In the genomic region with DNA sequence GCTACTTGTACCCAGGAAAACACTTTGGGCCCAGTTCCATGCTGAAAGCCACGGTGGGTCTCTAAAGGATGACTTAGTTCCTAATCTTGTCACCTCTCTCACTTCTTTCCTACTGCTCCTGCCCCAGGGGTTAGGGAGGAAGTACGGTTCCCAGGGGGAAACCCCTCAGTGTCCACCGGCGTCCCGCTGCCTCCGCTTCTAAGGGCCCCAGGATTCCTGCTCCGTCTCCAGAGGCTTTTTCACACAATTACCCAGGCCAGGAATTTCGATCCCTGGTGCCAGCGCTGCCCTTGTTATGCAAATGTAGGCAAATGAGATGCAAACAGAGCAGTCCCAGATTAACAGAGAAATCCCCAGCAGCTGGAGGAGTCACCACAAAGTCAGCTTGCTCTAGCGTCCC, we compare ENCODE assay signal across 15 mouse cellular contexts. TPM values are rescaled to one million over a fixed set of nuclear protein-coding genes. Genes with fewer than 3 reads are reported as not detected.
DNase-seq lines count a peak whose midpoint lies in the region; ATAC-seq and TF ChIP-seq lines count a peak whose summit lies in the region.
"Had no signal": no experiment of that assay in that cellular context is flagged by ENCODE, and none has a peak within 500 bp of the region (broad histone marks: within the 10 kb centered on the region; RNA-seq: fewer than 3 reads in every experiment).

No protein-coding gene starts in this region.

- 1% methylated on average over 10 of the region's 10 CpGs for WGBS in forebrain, embryonic 13.5 days
- 26% methylated on average over 10 of the region's 10 CpGs for WGBS in olfactory bulb, adult 2 months

- TF ChIP-seq POLR2A in olfactory bulb, adult 2 months (IDR thresholded peaks at IDR 0.05; ENCODE audit: insufficient read depth, low read depth, low read length): no peak

- peak overlapping the region; percentile 30; the same call in 1 of the 2 replicates for H3K9ac ChIP-seq in forebrain, embryonic 13.5 days
- H3K9ac ChIP-seq: liver, embryonic 12.5 days had no signal

- H3K27me3 ChIP-seq in forebrain, embryonic 13.5 days: peaks cover 3% of the 10 kb centered on the region

- peaks cover 59% of the 10 kb centered on the region for H3K4me1 ChIP-seq in forebrain, embryonic 13.5 days
- H3K4me1 ChIP-seq in olfactory bulb, adult 2 months (ENCODE audit: control insufficient read depth, insufficient read depth, low read length): peaks cover 46% of the 10 kb centered on the region
- H3K4me1 ChIP-seq: liver, embryonic 12.5 days had no signal

- H3K4me3 ChIP-seq in forebrain, embryonic 13.5 days: no peak overlapping the region
- H3K4me3 ChIP-seq in olfactory bulb, adult 2 months (ENCODE audit: insufficient read depth, low read depth, low read length): no peak overlapping the region
- H3K4me3 ChIP-seq: erythroblast, embryonic 14.5 days; heart, adult 2 months; liver, embryonic 12.5 days had no signal

- H3K4me2 ChIP-seq in forebrain, embryonic 13.5 days: peak overlapping the region; percentile 42
- H3K4me2 ChIP-seq: liver, embryonic 12.5 days had no signal

- peak; percentile 75 to 80 for DNase-seq in right cerebral cortex, postnatal 10 days (ENCODE audit: low spot score in 2 of 2)
- DNase-seq in right cerebral cortex, postnatal 25 days: no peak
- peak; percentile 53 for DNase-seq in mesoderm, embryonic 11.5 days (ENCODE audit: low read depth, low spot score)
- no peak for DNase-seq in kidney, adult 8-10 months
- no peak for DNase-seq in lung, postnatal 4 days
- no peak for DNase-seq in urinary bladder, postnatal 14 days (ENCODE audit: low spot score)
- DNase-seq: heart, adult 2 months; kidney, postnatal 14 days had no signal

- H3K36me3 ChIP-seq in forebrain, embryonic 13.5 days (ENCODE audit: poor library complexity, severe bottlenecking): no peaks in the 10 kb centered on the region
- H3K36me3 ChIP-seq: liver, embryonic 12.5 days had no signal

- no peaks in the 10 kb centered on the region for H3K9me3 ChIP-seq in forebrain, embryonic 13.5 days (replicated peaks)
- H3K9me3 ChIP-seq: liver, embryonic 12.5 days had no signal

- peak overlapping the region; percentile 91 for H3K27ac ChIP-seq in forebrain, embryonic 13.5 days
- peak overlapping the region; percentile 97; the same call in 1 of the 2 replicates for H3K27ac ChIP-seq in olfactory bulb, adult 2 months (ENCODE audit: insufficient read depth, low read depth, low read length)
- H3K27ac ChIP-seq: heart, adult 2 months; liver, embryonic 12.5 days; macrophage had no signal

- peak; percentile 54 for ATAC-seq in forebrain, embryonic 13.5 days
- ATAC-seq: liver, embryonic 12.5 days had no signal

- TF ChIP-seq CTCF in olfactory bulb, adult 2 months (IDR thresholded peaks at IDR 0.05; ENCODE audit: insufficient read depth, low read depth, low read length): no peak

RNA-seq across cellular contexts. Expression of a gene that starts 18.5 kb away (rescaled TPM):
- 6.4 and 8.3 TPM in 2 replicates for polyA plus RNA-seq in forebrain, embryonic 13.5 days (2015; fragmentation: Nextera tagmentation; extraction: Ambion mirVana)
- polyA plus RNA-seq in olfactory bulb, adult 2 months (2012; ENCODE audit: insufficient read depth, insufficient read length, low replicate concordance, missing spikeins): not detected in 2 replicates
- polyA plus RNA-seq: erythroblast, embryonic 14.5 days; macrophage had no signal

RNA-seq across cellular contexts. Expression of a gene that starts 37.2 kb away (rescaled TPM):
- not detected in 2 replicates for polyA plus RNA-seq in forebrain, embryonic 13.5 days (2015; fragmentation: Nextera tagmentation; extraction: Ambion mirVana)
- polyA plus RNA-seq in olfactory bulb, adult 2 months (2012; ENCODE audit: insufficient read depth, insufficient read length, low replicate concordance, missing spikeins): not detected in 2 replicates
- polyA plus RNA-seq: erythroblast, embryonic 14.5 days; heart, adult 2 months; macrophage; stomach, embryonic 14.5 days; urinary bladder, adult 2 months had no signal

Comparison
In these comparisons a context has a peak if more than half of its experiments do, and no peak if none do; other contexts are left out.
1. DNase-seq: peak in right cerebral cortex, postnatal 10 days (2 of 2) and mesoderm, embryonic 11.5 days (single experiment); none in right cerebral cortex, postnatal 25 days (single experiment), kidney, adult 8-10 months (0 of 2), lung, postnatal 4 days (0 of 2) and urinary bladder, postnatal 14 days (single experiment).